Mouse (Mus musculus) testis, adult 2 months (tissue): ENCODE measurements around the gene Slfn9.

ENCODE experiments used
- CTCF ChIP-seq: fragments of 200-500 bp; IDR thresholded peaks from 2 replicates; pipeline ENCODE4 v1.5.1; 2012; ENCODE audit warnings: low read depth, mild to moderate bottlenecking, inconsistent platforms, low read length, moderate library complexity; ENCODE audit not compliant: control insufficient read depth, insufficient read depth, insufficient replicate concordance
- POLR2A ChIP-seq: fragments of 200-500 bp; IDR thresholded peaks from 2 replicates; pipeline ENCODE4 v1.6.1; 2012; ENCODE audit warnings: low read depth, mild to moderate bottlenecking, inconsistent platforms, low read length, moderate library complexity; ENCODE audit not compliant: control insufficient read depth

DNA sequence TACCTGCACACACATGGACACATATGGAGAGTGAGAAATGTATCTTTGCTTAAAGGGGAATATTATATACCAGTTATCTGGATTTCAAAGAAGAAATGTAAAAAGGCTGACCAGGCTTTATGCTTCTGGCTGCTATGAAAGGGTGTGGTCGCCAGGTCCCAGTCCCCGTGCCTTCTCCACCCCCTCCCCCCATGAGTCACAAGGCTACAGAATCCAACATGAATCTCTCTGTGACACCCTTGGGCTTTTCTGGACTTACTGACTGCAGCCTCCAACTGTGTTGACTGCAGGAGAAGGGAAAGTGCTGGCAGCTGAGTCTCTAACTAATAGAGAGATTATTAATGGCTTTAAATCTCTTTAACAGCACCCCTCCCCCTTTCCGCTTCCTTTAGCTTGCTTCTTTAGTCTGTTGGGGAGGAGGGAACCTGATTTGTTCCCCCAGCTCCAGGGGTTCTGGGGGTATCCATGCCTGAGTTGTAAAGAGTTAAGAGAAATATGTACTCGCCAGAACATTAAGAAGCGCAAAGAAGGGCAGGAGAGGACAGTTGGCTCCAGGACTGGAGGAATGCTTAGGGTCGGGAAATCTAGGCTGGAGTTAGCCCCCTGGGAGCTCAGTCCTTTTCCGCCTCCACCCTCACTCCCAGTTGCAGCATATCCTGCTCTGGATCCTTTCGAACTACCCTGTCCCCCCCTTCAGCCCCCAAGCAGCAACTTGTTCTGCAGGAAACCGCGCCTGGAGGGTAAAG, 40.7 kb downstream of the Slfn9 start, which contains the start of gene Slfn5:
- no peak for TF ChIP-seq CTCF
- no peak for TF ChIP-seq POLR2A
